In genomic region chr14:122997465-122997864, GRCm38 (mm10) we compare ENCODE assay signal across 14 mouse cellular contexts.
"Had no signal": no experiment of that assay in that cellular context is flagged by ENCODE, and none has a peak within 500 bp of the region (broad histone marks: within the 10 kb centered on the region; RNA-seq: fewer than 3 reads in every experiment).

No protein-coding gene starts in this region.

- H3K9me3 ChIP-seq: limb, embryonic 15.5 days; liver, embryonic 12.5 days; midbrain, embryonic 10.5 days; midbrain, embryonic 15.5 days; neural tube, embryonic 13.5 days had no signal

- H3K27me3 ChIP-seq: limb, embryonic 15.5 days; midbrain, embryonic 15.5 days; neural tube, embryonic 13.5 days had no signal

- H3K4me2 ChIP-seq: limb, embryonic 15.5 days; liver, embryonic 12.5 days; lung, embryonic 14.5 days; midbrain, embryonic 15.5 days; neural tube, embryonic 13.5 days had no signal

- H3K9ac ChIP-seq: limb, embryonic 15.5 days; liver, embryonic 12.5 days; lung, embryonic 14.5 days; midbrain, embryonic 15.5 days; neural tube, embryonic 13.5 days had no signal

- H3K36me3 ChIP-seq: limb, embryonic 15.5 days; liver, embryonic 12.5 days; midbrain, embryonic 10.5 days; midbrain, embryonic 15.5 days; neural tube, embryonic 13.5 days had no signal

- H3K4me3 ChIP-seq: left cerebral cortex, adult 2 months; limb, embryonic 15.5 days; liver, embryonic 12.5 days; midbrain, embryonic 10.5 days; midbrain, embryonic 15.5 days; neural tube, embryonic 13.5 days had no signal

- ATAC-seq: liver, embryonic 12.5 days; midbrain, embryonic 15.5 days had no signal

- H3K27ac ChIP-seq: left cerebral cortex, adult 2 months; limb, embryonic 15.5 days; liver, embryonic 12.5 days; midbrain, embryonic 10.5 days; midbrain, embryonic 15.5 days; neural tube, embryonic 13.5 days; stomach, postnatal 0 days had no signal

- DNase-seq: kidney, adult 8-10 months; kidney, postnatal 25 days; lung, embryonic 14.5 days; lung, postnatal 10 days; lung, postnatal 4 days; right cerebral cortex, postnatal 4 days; spleen, adult 18-20 months had no signal

- H3K4me1 ChIP-seq: limb, embryonic 15.5 days; liver, embryonic 12.5 days; midbrain, embryonic 10.5 days; midbrain, embryonic 15.5 days; neural tube, embryonic 13.5 days had no signal
